Mouse (Mus musculus): ENCODE data around the gene Dlg5. TPM values are rescaled to one million over a fixed set of nuclear protein-coding genes. Genes with fewer than 3 reads are reported as not detected.

Dlg5 gene
- polyA plus RNA-seq, 1 experiment from 2014 or later = 2.0 TPM

GRCm38 (mm10) chr14:24190131-24190530, 55.6 kb downstream of the Dlg5 start:
- no peak for DNase-seq (ENCODE audit: low spot score)

DNA sequence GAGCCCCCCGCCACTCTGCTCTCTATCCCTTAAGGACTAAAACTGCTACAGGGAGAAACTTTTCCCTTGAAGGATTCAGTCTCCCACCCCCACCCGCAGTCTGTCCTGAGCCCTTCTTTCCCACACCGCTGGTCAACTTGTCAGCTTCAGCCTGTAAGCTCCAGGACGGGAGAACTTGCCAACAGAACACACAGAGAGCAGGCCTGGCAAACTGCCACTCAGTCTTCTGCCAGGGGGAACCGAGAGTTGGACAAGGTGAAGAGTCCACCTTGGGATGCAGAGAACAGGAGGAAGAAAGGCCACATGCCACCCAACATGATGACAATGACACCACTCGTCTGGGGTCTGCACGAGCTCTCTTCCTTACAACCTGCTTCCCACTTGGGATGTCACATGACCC, 56.1 kb downstream of the Dlg5 start:
- no peak for DNase-seq (ENCODE audit: low spot score)

- DNase-seq (ENCODE audit: low spot score) = peak; percentile 9
Observed at GRCm38 (mm10) chr14:24185514-24185913, 60.2 kb downstream of the Dlg5 start.

DNA sequence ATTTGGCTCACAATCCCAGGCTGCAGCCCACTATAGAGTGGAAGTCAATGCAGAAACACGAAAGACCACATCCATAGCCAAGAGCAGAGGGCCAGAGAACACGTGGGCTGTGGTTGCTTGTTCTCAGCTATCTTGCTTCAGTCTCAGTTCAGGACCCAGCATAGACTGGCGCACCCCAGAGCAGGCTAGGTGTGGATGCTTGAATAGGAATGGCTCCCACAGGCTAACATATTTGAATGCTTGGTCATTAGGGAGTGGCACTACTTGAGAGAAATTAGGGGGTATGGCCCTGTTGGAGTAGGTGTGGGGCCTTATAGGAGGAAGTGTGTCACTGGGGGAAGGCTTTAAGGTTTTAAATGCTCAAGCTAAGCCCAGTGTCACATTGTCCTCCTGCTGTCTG, 62.8 kb downstream of the Dlg5 start:
- DNase-seq (ENCODE audit: low spot score) = no peak

GRCm38 (mm10) chr14:24181811-24182506, 63.8 kb downstream of the Dlg5 start:
- peak; percentile 54 for DNase-seq (ENCODE audit: low spot score)

GRCm38 (mm10) chr14:24179466-24179991, 66.2 kb downstream of the Dlg5 start:
- DNase-seq (ENCODE audit: low spot score) = no peak

DNA sequence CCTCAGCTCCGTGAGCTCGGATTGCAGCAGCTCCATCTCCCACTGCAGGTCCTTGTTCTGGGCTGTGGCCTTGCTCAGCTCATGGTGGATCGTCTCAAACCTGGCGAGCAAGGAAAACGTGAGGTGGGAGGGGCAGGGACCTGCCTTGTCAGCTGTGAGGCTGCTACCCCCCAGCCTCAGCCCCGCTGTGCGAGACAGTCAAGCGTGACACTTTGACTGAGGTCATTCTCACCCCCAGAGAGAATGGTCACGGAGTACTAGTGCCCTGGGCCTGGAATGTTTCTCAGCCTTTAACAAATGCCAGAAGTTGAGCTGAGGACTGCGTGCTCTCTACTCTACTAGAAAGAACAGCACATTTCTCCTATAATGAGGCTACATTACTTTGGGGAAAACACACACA, 69.1 kb downstream of the Dlg5 start:
- no peak for DNase-seq (ENCODE audit: low spot score)

GRCm38 (mm10) chr14:24173326-24173725, 72.4 kb downstream of the Dlg5 start:
- DNase-seq (ENCODE audit: low spot score) = no peak

DNA sequence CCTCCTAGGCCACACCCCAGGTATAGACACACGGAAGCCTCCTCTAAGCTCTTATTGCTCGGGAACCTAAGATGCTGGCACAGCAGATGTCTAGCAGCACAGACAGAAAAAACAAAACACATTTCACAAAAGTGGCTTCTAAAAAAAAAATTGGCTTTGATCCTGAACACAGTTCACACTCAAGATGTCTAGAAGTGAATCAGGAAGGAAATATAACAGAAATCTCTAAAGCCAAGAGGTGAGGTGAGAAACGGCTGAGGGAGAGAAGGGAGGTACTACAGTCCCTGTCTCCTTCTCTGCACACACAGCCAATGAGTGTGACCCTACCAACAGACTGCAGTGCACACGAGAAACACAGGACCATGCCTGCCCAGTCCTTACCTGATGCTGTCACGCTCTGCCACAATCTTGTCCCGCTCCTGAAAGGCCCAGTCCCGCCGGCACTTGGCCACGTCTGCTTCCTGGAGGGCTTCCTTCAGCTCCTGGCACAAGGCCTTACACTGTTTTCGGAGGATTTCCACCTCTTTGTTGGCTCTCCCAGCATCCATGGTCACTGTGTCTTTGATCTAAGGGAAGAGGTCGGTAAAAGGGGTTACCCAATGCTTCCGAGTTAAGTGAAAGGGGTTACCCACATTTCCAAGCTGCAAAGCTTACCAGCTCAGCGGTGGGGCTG, 73.9 kb downstream of the Dlg5 start:
- no peak for DNase-seq (ENCODE audit: low spot score)

DNA sequence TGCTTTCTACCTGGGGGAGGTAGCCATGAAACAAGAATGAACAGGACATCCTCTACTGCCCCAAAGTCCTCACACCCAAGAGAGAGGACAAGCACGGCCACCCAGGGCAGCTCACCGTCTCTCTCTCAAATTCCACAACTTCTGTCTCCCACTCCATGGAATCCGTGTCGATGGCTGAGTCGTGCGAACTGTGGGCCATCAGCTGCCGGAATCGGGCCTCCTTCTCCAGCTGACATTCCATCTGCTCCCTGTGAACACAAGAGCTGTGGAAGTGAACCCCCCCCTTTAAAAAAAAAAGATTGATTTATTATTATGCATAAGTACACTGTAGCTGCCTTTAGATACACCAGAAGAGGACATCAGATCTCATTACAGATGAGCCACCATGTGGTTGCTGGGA, 79.7 kb downstream of the Dlg5 start:
- DNase-seq (ENCODE audit: low spot score) = no peak

DNA sequence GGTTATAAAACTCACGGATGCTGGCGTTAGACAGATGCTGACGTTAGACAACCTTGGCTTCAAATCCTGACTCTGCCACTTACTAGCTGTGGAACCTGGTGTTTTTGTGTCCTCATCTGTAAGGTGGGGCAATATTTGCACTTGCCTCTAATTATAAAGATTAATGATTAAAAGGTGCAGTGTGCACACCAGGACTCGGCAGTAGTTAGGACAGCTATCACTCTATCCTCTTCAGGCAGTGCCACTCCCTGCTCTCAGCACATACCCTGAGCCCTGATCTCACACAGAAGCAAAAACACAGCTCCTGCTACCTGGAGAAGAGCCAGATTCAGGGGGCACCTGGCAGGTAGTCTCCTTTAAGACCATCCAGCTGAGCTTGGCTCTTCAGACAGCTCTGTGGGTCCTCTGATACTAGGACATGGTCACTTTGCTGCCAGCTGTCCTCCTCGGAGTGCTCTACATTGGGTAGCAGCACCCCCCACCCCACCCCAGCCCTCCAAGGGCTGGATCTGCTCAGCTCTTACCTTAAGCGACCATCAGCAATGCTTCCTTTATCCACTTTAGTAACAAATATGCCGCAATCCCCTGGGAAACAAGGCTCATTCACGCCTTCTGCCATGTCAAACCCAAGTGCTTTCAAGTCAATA, 80.9 kb downstream of the Dlg5 start:
- DNase-seq (ENCODE audit: low spot score) = no peak

GRCm38 (mm10) chr14:24162856-24163255, 82.9 kb downstream of the Dlg5 start:
- DNase-seq (ENCODE audit: low spot score) = no peak

- no peak for DNase-seq (ENCODE audit: low spot score)
Observed at GRCm38 (mm10) chr14:24148892-24149291, 96.8 kb downstream of the Dlg5 start.

DNA sequence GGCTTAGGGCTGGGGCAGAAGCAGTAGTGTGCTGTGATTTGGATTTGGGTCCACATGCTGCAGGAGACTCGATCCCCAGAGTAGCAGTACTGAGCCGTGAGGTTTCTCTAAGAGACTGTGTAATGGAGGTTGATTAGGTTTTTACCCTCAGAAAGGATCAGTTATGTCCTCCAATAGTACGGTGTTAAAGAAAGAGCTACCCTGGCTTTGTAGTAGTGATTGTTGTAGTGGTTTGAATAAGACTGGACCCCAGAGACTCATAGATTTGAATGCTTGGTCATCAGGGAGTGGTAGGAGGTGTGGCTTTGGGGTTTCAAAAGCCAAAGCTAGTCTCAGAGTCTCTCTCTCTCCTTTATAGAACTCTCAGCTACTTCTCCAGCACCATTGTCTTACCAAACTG, 100.9 kb downstream of the Dlg5 start:
- DNase-seq (ENCODE audit: low spot score) = no peak

- no peak for DNase-seq (ENCODE audit: low spot score)
Observed at GRCm38 (mm10) chr14:24144421-24144820, 101.3 kb downstream of the Dlg5 start.

- no peak for DNase-seq (ENCODE audit: low spot score)
Observed at GRCm38 (mm10) chr14:24142926-24143430, 102.7 kb downstream of the Dlg5 start.

DNA sequence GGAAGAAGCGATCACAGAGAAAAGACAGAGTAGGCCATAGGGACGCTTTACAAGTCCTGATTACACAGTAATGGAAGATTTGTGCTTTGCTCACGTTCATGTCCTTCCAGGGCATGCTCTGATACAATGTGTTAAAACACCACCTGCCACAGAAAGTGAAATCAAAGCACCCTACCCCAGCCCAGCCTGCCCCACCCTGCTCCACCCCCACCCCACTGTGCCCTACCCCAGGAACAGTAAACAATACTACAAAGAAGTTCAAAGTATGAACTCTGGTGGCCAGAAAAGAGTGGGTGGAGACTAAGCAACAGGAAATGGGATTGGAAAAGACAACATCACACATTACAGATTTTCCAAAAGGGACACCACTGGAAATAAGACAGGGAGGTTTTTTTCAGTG, 104.0 kb downstream of the Dlg5 start:
- DNase-seq (ENCODE audit: low spot score) = no peak

- no peak for DNase-seq (ENCODE audit: low spot score)
Observed at GRCm38 (mm10) chr14:24140297-24140812, 105.4 kb downstream of the Dlg5 start.

DNA sequence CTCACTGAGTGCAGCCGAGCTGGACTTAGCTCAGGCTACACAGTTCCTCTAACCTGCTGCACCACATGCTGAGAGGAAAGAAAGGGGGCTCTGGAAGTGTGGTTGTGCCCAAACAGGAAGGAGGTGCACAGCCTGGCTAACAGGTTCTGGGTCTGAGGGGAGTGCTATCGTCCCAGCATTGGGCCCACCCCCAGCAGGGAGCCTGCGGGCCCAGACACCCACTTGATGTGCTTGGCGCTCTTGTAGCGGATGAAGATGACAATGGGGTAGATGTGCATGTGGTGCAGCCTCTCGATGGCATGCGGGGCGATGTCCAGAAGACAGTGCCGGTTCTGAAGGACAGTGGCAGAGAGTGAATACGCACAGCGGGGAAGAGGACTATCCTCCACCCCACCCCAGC, 108.8 kb downstream of the Dlg5 start:
- DNase-seq (ENCODE audit: low spot score) = no peak

DNA sequence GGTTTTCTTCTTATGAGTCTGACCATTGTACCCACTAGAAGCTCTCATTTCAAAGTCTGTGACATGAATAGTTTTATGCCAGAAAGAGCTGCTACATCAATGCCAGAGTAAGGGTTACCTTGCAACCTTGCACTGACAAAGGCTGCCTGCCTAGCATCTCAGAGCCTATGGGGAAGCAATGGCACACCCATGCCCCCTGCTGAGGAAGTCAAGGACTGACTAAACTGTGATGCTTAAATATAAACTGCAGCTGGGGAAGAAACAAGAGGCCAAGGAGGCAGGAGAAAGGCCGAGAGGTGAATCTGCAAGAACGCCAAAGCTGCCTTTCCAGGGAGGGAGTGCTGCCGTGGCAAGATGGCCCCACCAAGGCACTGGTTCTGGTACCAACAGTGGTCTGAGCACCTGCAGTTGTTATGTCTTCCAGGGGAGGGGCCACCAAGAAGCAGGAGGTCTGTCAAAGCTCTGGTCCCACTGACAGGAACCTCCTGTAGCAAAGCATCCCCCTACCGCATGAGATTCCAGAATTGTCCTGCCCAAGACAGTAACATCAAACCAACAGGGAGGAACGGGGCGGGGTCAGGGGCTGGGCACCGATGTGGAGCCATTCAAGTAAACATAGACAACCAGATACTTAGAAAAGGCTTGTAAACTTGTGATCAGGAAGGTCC, 111.0 kb downstream of the Dlg5 start:
- no peak for DNase-seq (ENCODE audit: low spot score)

DNA sequence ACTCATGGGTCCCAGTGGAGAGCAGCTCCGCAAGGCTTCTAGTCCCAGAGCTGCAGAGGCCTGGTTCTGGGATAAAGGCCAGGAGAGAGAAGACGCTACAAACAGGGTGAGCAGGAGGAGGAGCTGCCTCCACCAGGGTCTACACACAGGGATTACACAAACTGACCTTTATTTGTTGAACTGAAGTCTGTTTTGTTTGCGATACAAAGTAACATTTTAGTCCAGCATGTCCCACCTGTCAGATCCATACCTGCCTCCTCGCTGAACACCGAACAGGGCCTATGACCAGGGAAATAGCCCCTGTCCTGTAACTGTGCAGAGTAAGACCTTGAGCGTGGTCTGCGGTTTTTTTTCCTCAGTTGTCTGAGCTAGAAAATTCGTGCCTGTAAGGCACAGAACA, 111.9 kb downstream of the Dlg5 start:
- no peak for DNase-seq (ENCODE audit: low spot score)

Data from thymus, postnatal 0 days (tissue).